Mouse (Mus musculus) cerebellum, adult 2 months (tissue): ENCODE data around the gene Nfatc2.

Experiments used
- CTCF ChIP-seq: fragments of 200-500 bp; IDR thresholded peaks from 2 replicates; pipeline ENCODE4 v1.5.1; 2011; ENCODE audit warnings: low read depth, mild to moderate bottlenecking, control low read depth, low read length, moderate library complexity, borderline replicate concordance; ENCODE audit not compliant: insufficient read depth
- POLR2A ChIP-seq: fragments of 200-500 bp; IDR thresholded peaks from 2 replicates; pipeline ENCODE4 v1.6.1; 2011; ENCODE audit warnings: low read length, control low read depth, borderline replicate concordance; ENCODE audit not compliant: insufficient read depth

DNA sequence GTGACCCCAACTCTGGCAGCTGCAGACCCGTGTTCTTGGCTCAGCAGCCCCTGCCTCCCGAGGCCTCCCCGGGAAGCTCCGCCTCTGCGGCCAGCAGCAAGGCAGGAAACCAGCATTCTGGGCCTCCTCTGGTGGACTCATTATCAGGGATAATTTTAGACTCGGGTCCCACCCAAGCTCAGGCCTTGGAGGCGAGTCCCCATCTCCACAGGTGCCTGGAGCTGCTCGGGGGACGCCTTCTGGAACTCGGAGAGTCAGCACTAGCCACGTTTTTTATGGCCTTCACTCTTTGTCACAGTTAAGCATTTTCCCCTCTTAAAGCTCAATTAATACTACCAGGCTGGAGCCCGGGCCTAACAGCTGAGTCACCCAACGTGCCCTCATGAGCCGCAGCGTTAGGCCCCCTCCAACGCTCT lies 3.2 kb upstream of the Nfatc2 start:
- no peak for TF ChIP-seq POLR2A
- TF ChIP-seq CTCF: no peak
